Mouse (Mus musculus) B cell, adult 2 months (primary cell): ENCODE results near the gene 4930467E23Rik.
A peak's percentile ranks its signal among the peaks of the same experiment; 100 is the strongest.
"Not testable (repeated sequence)": the region's sequence is repeated elsewhere in the genome, so short reads cannot be mapped to it uniquely, and the experiment has no call there.

Source experiments
- DNase-seq, 2 experiments: peaks; one replicate each; pipeline ENCODE4 v3.0.0; 2022

Gene 4930467E23Rik

DNA sequence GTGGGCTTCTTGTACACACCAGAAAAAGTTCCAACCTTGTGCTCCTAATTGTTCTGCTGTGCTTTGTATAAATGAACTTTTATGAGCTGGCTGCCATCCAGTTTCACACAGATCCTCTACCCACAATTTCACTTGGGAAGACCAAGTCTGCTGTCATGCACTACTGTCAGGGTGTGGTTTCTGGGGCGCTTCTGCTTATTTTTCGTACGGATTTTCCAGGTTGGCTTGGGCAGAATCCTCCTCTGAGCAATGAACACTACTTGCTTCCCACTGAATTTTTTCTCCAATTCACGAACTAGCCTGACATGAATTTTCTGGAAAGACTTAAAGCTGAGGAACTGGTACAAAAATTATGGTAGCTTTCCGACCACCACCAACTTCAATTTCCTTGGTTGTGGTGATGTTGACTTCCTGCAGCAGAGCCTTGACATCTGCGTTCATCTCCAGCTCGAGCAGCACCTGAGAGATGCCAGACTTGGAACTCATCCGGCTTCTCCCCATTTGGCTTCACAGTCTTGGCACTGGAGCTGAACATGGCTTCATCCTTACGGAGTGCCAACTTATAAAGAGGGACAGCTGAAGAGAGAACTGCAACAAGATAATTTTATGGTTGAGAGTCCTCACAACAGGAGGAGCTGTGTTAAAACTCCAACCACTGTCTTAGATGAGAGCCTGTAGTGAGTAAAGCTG, 18.1 kb upstream of the 4930467E23Rik start:
- DNase-seq, result not testable (repeated sequence)

DNA sequence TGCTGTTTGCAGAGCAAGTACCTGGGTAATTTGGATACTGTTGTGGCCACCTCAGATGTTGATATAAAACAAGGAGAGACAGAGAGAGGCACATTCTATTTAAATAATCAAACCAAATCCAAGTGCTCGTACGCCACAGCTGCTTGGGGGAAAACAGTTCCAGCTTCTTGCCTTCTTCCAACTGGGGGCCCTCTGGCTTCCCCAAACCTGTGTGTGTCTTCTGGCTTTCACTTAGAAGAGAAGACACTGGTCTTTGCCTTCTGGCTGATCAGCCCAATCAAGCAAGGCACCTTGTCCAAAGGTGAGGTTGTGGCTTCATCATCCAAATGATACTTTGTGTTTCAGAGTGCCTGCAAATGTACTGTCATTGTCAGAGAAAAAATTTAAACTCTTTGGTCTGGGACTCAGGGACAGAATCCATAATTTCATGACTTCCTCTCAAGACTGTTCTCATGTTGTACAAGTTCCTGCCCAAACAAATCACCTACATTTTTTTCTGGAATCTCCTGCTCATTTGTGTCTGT, 17.1 kb upstream of the 4930467E23Rik start:
- not testable (repeated sequence) for DNase-seq

DNA sequence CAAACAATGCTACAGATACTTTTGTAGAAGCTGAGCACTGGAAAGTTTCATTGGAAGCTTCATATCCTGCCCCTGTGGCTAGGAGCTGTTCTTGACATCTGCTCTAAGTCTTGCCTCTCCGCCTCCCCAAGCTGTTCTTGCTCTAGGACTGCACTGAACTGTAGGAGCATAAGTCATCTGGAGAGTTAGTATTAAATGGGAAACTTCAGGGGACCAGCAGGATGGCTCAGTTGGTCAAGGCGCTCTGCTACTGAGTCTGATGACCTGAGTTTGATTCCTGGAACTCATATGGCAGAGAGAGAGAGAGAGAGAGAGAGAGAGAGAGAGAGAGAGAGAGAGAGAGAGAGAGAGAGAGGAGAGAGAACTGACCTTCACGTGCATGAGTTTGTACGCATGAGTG, 16.6 kb upstream of the 4930467E23Rik start:
- not testable (repeated sequence) for DNase-seq

DNA sequence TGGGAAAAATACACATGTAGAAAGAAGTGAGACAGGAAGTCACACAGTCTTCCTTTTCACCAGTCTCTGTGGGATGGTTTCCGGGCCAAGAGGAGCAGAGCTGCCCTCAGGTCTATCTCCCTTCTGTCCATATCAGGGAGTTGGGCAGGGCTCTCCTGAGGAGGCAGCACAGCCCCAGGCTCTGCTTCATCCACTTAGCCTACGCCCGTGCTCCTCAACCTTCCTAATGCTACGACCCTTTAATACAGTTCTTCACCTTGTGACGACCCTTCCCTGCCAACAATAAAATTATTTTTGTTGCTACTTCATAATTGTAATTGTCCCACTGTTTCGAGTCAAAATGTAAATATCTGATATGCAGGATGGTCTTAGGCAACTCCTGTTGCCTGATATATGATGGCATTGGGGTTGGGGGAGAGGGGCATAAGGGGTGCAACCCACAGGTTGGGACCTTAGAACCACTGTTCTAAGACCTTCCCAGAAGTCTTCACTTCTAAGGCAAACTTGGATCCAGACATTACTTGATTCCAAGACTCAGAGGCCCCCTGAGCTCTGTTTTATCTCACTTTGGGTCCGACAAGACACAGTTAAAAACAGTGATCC, 16.0 kb upstream of the 4930467E23Rik start:
- DNase-seq, result not testable (repeated sequence)

DNA sequence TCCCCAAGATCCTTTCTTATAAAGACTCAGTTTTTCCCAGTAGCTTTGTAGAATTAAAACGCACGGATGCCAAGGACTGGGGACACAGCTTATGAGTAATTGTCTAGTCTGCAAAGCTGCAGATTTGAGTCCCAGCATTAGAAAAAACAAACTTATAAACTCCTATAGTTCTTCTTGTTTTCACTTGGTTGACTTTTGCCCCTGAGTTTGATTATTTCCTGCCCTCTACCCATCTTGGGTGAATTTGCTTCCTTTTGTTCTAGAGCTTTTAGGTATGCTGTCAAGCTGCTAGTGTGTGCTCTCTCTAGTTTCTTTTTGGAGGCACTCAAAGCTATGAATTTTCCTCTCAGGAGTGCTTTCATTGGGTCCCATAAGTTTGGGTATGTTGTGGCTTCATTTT, 14.9 kb upstream of the 4930467E23Rik start:
- not testable (repeated sequence) for DNase-seq

DNA sequence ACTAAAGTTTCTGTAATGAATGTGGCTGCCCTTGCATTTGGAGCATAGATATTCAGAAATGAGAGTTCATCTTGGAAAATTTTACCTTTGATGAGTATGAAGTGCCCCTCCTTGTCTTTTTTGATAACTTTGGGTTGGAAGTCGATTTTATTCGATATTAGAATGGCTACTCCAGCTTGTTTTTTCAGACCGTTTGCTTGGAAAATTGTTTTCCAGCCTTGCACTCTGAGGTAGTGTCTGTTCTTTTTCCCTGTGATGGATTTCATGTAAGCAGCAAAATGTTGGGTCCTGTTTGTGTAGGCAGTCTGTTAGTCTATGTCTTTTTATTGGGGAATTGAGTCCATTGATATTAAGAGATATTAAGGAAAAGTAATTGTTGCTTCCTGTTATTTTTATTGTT, 14.1 kb upstream of the 4930467E23Rik start:
- not testable (repeated sequence) for DNase-seq

DNA sequence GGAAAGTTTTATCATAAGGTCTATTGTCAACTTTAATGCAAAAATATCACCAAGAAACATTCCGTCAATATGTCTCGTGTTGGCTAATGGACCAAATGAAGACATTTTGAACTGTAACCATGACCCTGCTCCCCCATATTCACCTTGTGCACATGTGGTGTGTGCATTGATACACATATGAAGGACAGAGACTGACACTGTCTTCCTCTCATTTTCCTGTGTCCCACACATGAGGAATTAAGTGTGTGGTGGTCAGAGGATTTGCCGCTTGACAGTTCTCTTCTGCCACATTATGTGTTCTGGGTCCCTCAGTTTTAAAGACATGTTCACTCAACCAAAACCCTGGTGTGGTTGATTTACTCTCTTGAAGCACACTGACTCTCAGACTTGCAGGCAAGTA, 11.5 kb upstream of the 4930467E23Rik start:
- peak in 1 of 2 experiments; percentile 30 for DNase-seq

DNA sequence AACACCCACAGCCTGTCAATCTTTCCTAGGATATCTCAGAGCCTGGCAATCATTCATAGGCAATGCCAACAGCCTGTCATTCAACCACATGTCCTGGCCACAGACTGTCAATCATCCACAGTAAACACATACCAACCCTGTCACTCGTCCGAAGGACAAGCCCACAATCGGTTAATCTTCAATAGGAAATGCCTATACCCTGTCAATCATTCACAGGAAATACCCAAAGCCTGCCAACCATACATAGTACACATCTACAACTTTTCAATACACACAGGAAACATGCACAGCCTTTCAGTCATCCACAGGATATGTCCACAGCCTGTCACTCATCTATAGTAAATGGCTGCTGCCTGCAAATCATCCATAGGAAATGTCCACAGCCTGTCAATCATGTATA, 9.9 kb upstream of the 4930467E23Rik start:
- not testable (repeated sequence) for DNase-seq

DNA sequence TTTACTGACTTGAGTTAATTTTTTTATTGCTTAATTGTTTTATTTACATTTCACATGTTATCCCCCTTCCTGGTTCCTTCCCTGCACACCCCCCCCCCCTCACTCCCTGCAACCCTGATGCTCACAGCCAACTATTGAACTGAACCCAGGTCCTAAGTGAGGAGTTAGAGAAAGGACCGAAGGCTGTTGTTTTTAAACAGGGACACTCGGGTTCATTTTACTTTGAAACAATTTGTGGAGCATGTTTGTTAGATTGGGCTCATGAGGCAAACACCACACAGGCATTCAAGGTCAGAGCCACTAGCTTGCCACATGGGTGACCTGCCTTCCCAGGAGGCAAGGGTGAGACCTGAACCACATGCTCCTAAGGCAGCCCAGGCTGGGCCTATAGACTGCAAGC, 4.5 kb upstream of the 4930467E23Rik start:
- not testable (repeated sequence) for DNase-seq

DNA sequence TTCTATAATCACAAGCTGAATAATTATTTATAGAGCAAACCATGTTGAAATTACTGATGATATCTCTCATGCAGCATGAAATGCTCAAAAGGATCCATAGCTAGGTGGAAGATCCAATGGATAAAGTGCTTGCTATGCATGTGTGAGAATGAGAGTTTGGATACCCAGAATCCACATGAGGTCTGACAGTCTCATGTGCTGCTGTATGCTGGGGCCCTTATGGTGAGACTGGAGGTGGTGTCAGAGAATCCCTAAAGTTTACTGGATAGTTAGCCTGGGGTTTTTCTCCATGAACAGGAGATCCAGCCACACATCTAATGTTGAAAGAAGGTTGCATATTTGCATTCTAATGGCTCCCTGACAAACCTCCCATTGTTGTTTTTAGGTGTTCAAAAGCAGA, 22.4 kb downstream of the 4930467E23Rik start:
- DNase-seq, result not testable (repeated sequence)

DNA sequence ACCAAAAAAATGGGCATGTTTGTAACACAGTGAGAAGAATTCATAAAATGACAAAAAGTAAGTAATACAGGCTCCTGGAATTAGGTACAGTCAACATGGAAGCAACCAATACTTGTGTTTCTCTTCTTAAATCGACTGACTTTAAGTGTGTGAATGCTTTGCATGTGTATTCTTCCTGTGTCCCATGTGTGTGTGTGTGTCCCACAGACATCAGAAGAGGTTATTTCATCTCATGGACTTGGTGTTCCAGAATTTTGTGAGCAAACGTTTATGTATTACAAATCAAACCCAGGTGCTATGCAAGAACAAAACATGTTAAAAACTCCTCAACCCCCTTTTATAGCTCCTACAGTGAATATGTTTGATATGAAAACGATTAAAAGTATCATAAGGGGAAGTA, 24.8 kb downstream of the 4930467E23Rik start:
- DNase-seq, result not testable (repeated sequence)

DNA sequence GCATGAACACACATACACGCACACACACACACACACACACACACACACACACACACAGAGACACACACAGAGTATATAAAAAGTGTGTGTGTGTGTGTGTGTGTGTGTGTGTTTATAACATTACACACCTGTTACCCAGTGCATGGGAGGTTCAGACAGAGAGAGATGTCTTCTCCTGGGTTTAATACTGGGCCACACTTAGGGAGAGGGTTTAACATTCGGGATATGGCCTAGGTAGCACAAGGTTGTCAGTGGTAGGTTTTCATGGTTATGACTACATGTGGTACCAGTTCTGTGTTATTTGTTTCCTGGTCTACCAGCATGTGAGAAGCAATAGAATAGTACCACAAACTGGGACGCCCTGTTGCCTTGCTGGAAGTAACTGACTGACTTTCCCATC, 25.6 kb downstream of the 4930467E23Rik start:
- DNase-seq, result not testable (repeated sequence)

DNA sequence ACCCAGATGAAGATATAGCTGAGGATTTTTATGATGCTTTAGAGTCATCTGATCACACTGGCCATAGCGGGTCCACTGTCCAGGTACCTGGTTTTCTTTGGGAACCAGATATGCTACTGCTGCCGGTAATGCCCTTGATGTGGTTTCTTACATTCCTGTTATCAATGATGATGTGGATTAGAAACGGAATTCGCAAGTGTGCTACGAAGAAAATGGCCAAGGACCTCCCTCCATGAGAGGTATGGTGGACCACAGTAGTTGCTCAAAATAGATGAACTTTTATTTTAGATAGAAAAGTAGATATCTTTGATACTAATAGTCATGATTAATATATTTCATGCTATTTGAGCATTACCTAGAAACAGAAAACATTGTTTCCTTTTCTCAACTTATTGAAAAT, 32.3 kb downstream of the 4930467E23Rik start:
- not testable (repeated sequence) for DNase-seq

DNA sequence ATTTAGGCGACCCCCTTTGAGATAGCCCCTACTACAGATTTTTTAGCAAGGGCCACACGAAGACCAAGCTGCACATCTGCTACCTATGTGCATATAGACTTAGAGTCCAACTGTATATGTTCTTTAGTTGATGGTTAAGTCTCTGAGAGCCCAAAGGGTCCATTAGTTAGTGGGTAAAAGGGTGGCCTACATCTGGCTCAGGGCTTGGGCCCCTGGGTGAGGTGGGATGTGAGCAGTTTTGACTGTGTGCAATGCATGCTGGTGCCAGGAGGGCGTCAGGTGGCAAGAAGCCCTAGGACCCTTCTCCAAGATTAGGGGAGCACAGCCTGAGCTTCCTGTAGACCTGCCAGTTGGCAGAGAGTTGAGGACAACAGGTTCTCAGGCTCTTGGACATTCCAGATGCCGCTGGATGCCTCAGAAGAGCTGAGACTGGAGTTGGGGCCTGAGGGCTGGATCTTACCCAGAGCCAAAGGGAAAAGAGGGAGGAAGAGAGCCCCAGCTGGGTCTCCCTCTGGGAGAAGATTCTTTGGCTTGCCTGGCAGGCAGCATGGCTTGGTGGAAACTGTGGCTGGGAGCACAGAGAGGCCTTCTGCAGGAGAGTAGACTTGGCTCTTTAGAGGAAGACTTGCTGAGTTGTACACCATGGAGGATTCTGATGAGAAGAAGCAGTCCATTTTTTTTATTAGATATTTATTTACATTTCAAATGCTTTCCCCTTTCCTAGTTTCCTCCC, 33.6 kb downstream of the 4930467E23Rik start:
- DNase-seq, result not testable (repeated sequence)

DNA sequence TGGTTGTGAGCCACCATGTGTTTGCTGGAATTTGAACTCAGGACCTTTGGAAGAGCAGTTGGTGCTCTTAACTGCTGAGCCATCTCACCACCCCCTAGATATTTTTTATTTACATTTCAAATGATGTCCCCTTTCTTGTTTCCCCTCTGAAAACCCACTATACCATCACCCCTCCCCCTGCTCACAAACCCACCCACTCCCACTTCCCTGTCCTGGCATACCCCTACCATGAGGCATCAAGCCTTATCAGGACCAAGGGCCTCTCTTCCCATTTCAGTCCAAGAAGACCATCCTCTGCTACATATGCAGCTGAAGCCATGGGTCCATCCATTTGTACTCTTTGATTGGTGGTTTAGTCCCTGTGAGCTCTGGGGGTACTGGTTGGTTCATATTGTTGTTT, 36.2 kb downstream of the 4930467E23Rik start:
- not testable (repeated sequence) for DNase-seq

DNA sequence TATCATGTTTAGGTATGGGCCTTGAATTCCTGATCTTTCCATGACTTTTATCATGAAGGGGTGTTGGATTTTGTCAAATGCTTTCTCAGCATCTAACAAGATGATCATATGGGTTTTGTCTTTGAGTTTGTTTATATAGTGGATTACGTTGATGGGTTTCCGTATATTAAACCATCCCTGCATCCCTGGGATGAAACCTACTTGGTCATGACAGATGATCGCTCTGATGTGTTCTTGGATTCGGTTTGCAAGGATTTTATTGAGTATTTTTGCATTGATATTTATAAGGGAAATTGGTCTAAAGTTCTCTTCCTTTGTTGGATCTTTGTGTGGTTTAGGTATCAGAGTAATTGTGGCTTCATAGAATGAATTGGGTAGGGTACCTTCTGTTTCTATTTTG, 44.1 kb downstream of the 4930467E23Rik start:
- DNase-seq, result not testable (repeated sequence)

DNA sequence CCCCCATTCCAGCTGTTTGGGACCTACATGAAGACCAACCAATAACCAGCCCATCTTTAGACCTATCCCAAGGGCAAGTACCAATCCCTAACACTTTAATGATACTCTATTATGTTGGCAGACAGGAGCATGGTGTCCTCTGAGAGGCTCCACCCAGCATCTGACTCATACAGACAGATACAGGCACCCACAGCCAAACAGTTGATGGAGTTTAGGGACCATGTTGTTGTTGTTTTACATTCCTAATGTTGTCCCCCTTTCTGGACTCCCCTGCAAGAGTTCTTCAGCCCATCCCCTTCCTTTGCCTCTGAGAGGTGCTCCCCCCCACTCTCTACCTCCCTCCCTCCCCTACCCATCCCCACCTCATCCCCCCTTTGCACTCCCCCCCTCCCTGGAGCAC, 46.9 kb downstream of the 4930467E23Rik start:
- not testable (repeated sequence) for DNase-seq

DNA sequence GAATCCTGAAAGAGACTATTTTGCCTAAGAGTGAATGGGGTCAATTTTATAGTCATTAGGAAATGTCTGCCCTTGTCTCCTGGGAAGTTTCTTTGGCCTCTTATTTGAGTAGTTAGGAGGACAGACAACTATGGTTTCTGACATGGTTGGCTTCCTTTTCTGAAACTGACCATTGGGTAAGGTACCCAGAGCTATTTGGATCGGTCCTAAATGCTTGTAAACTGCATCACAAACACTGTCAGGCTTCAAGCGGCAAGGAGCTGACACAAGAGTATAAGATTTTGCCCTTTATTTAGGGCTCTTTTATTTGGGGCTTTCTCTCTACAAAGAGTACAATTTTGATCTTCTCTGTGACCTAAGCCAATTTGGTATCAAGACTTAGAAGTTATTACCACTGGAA, 48.1 kb downstream of the 4930467E23Rik start:
- not testable (repeated sequence) for DNase-seq

DNA sequence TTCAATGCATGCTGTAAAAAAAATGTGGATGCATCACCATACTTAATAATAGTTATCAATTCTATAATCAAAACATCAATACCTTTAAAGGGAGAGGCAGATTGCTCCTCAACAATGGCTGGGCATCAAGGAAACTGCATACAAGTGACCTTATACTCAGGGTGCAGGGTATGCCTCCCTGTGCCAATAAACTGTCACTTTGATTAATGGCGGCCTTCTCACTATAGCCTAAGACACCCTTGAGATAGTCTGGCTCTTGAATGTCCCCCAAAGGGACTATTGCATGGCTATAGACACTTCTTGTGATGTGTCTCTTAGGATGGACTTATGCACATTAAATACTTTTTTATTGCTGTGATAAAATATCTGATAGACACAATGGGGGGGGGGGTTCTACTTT, 48.8 kb downstream of the 4930467E23Rik start:
- not testable (repeated sequence) for DNase-seq

DNA sequence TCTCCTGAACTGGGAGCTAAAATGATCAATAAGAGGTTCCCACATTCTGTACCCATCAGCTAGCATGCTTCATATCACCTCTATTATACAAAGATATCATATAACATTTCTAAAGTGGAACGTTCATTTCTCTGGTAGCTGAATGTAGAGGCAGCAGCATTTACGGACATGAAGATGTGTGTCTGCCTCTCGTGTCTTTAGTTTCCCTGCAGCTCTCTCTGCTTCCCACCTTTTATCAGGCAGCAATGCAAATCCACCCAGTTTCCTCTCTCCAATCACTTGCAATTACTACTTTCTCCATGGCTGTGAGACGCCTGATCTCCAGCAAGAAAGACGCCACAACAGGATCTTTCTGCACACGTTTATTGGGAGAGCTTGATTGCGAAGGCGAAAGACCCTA, 49.5 kb downstream of the 4930467E23Rik start:
- not testable (repeated sequence) for DNase-seq

DNA sequence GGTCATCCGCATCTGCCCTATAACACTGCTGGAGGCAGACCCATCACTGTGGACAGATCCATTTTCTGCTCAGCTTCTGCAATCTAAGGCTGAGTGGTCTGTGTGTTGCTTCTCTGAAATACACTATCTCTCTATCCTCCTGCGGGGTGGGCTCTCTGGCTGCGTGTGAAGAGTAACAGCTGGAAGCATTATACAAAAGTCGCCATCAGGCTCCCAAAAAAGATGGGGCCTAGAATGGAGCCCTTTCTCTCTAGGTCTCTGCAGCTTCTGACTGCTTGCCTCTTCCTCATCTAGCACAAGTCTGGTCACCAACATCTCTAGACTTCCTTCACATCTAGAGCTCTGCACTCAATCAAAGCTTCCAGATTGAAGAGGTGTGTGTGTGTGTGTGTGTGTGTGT, 50.8 kb downstream of the 4930467E23Rik start:
- DNase-seq, result not testable (repeated sequence)

DNA sequence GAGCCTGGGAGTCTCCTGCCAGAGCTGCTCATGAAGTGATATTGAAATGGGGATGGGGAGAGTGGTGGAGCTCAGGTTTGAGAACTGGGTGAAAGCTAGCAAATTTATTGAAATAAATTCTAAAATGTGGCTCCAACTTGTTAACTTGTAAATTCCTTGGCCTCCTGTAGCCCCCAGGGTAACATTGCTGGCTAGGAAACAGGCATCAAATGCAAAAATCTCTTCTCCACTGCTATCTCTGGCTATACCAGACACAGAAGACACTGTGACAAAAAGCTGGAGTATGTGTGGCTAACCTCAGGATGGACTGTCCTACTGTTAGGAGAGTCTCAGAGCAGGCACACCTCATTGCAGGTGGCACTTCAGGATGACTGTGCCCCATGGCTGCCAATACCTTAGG, 51.3 kb downstream of the 4930467E23Rik start:
- not testable (repeated sequence) for DNase-seq

DNA sequence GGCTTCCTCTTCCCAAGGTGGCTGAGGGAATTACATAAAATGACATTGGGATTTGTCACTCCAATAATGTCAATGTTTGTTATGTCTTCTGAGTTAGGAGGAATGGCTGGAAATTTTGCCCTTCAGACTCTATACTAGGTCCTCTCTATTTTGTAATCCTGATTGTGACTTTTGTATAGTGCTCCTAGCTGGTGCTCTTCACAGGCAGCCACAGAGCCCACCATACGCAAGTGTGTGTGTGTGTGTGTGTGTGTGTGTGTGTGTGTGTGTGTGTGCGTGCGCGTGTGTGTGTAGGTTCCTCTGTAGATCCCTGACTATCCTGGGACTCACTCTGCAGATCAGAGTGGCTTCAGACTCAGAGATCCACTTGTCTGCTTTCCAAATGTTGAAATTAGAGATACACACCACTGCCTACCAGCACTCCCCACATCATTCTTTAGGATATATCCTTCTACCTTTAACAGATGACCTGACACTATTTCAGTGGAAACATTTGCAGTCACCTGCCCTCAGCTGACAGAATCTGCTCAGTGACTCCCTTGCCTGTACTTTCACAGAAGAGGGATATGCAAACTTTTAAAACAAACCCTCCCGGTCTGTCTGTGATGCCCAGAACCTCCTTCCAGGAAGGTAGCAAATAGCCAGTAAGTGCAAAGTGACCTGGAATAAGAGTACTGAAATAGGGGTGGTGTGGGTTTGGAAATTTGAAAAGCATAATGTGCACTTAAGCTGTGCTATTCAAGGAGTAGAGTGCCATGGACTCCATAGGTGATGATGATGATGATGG, 52.1 kb downstream of the 4930467E23Rik start:
- DNase-seq, result peak in 1 of 2 experiments; percentile 31
